Mouse (Mus musculus) myocyte (in vitro differentiated cells): ENCODE data around the gene Capzb.

Experiments used
- E2F4 ChIP-seq: IDR thresholded peaks from one replicate; pipeline ENCODE4 v1.6.1; 2011; ENCODE audit warnings: mild to moderate bottlenecking, control low read depth, moderate library complexity; ENCODE audit not compliant: insufficient read depth
- POLR2A ChIP-seq: IDR thresholded peaks from one replicate; pipeline ENCODE4 v1.6.1; 2011; ENCODE audit warnings: low read depth, mild to moderate bottlenecking, control low read depth, moderate library complexity; ENCODE audit not compliant: insufficient read length
- TCF12 ChIP-seq: IDR thresholded peaks from one replicate; pipeline ENCODE4 v1.6.1; 2011; ENCODE audit warnings: mild to moderate bottlenecking, control low read depth; ENCODE audit not compliant: poor library complexity, insufficient read depth, severe bottlenecking
- TCF3 ChIP-seq: IDR thresholded peaks from one replicate; pipeline ENCODE4 v1.6.1; 2011; ENCODE audit warnings: low read depth, control low read depth; ENCODE audit not compliant: insufficient read length
- USF1 ChIP-seq: IDR thresholded peaks from one replicate; pipeline ENCODE4 v1.6.1; 2011; ENCODE audit warnings: low read depth, mild to moderate bottlenecking, control low read depth, moderate library complexity

- no peak for TF ChIP-seq TCF3
- TF ChIP-seq POLR2A, result no peak
- no peak for TF ChIP-seq USF1
- TF ChIP-seq TCF12, result no peak
- no peak for TF ChIP-seq E2F4
Measured at GRCm38 (mm10) chr4:139334631-139335295, 142.1 kb downstream of the Capzb start.
